Mouse (Mus musculus): ENCODE data around the gene Lrrc1. TPM values are rescaled to one million over a fixed set of nuclear protein-coding genes. Genes with fewer than 3 reads are reported as not detected.
A peak's percentile ranks its signal among the peaks of the same experiment; 100 is the strongest.

Lrrc1 gene
- polyA plus RNA-seq, 1 experiment from 2014 or later = 5.0 TPM

DNA sequence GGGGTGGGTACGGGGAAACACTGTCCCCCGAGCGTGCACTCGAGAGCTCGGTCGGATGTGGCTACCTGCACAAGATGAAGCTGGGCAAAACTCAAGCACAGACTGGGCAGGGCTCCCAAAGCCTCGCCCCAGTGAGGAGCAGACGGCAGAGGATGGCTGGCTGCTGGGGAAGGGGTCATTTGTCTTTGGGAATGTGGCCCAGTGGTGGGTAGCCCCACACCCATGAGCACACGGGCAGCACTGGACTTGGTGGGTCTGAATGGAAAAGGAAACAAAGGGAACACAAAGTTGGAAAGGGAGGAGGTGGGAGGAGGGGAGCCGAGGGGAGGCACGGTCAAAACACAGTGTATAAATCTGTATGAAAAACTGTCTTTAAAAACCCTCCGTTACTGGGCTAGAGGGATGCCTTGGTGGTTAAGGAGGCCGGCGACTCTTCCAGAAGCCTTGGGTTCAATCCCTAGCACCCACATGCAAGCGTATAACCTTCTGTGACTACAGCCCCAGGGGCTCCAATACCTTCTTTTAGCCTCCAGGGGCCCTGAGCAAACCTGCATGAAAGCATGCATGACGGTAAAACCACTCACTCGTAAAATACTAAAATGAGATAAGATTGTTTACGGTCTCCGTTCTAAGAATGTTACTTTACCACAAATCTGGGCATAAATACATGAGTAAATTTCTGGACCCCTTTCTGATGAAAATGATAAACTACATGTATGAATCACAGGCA, 89.1 kb downstream of the Lrrc1 start:
- DNase-seq (ENCODE audit: low spot score, missing footprints) = peak; percentile 77
- no peaks in the 10 kb centered on the region for H3K36me3 ChIP-seq (ENCODE audit: control insufficient read depth, insufficient read depth, low read length)
- H3K4me1 ChIP-seq (ENCODE audit: control insufficient read depth, insufficient read depth, low read length) = no peaks in the 10 kb centered on the region
- H3K4me3 ChIP-seq (ENCODE audit: low read depth, low read length) = no peak overlapping the region
- no peaks in the 10 kb centered on the region for H3K9me3 ChIP-seq (ENCODE audit: control insufficient read depth, low read length)
- H3K9ac ChIP-seq (ENCODE audit: low read length) = no peak overlapping the region
- 84% methylated on average over 19 of the region's 19 CpGs for WGBS
- no peak overlapping the region for H3K4me2 ChIP-seq
- H3K27me3 ChIP-seq (ENCODE audit: control insufficient read depth, insufficient read depth, low read length) = no peaks in the 10 kb centered on the region
- ATAC-seq (ENCODE audit: low FRiP score) = peak; percentile 66
- H3K27ac ChIP-seq (ENCODE audit: low read depth, low read length) = no peak overlapping the region

DNA sequence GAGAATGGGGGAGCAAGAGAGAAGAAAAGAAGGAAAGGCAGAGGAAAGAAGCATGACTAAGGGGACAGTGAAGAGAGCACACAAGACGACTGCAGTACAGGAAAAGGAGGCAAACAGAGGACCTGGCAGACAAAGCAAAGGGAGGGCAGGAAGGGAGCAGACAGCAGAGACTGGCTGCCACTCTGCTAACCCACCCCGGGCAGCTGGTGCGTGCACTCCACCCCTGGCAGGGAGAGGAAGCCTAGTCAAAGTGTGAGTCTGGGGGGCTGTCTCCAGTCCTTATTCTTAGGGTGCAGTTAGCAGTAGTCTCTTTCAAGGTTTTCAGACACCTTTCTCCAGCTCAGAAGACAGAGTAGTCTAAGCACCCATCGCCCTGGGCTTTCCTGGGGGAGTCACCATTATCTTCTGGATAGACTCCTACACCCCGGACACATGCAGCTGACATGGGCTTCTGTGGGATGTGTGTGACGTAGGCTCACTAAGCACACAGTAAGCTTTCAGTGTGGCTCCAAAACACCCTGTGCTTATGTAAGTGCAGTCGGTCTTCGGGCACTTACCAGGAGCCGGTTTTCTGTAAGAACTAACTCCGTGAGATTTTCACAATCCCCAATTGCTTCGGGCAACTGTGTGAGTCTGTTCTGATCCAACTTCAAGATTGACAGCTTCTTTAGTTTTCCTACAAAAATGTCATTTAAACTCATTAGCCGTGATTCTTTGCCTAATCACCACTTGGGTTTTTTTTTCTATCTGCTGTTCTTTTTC, 92.4 kb downstream of the Lrrc1 start:
- no peak overlapping the region for H3K27ac ChIP-seq (ENCODE audit: low read depth, low read length)
- H3K36me3 ChIP-seq (ENCODE audit: control insufficient read depth, insufficient read depth, low read length) = no peaks in the 10 kb centered on the region
- H3K4me1 ChIP-seq (ENCODE audit: control insufficient read depth, insufficient read depth, low read length) = no peaks in the 10 kb centered on the region
- no peaks in the 10 kb centered on the region for H3K9me3 ChIP-seq (ENCODE audit: control insufficient read depth, low read length)
- ATAC-seq (ENCODE audit: low FRiP score) (no peak), DNase-seq (ENCODE audit: low spot score, missing footprints) (no peak)
- WGBS = 84% methylated on average over 12 of the region's 12 CpGs
- no peak overlapping the region for H3K9ac ChIP-seq (ENCODE audit: low read length)
- H3K4me3 ChIP-seq (ENCODE audit: low read depth, low read length) = no peak overlapping the region
- H3K27me3 ChIP-seq (ENCODE audit: control insufficient read depth, insufficient read depth, low read length) = no peaks in the 10 kb centered on the region
- no peak overlapping the region for H3K4me2 ChIP-seq

DNA sequence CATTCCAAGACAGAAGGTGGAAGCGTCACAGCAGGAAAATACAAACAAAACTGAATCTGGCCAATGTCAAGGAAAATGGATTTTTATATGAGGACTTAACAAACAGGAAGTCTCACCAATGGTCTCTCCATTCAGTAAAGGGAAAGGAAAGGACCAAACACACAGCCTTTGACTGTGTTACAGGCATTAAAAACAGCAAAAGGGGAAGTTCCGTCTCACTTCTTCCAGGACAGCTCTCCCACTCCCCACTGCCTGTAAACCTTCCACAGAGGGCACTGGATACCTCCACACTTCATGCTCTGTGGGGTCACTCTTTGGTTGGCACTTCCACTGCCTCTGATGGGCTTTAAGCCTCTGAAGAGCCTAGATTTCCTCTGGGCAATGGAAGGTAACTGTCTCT, 94.2 kb downstream of the Lrrc1 start:
- no peaks in the 10 kb centered on the region for H3K36me3 ChIP-seq (ENCODE audit: control insufficient read depth, insufficient read depth, low read length)
- no peaks in the 10 kb centered on the region for H3K4me1 ChIP-seq (ENCODE audit: control insufficient read depth, insufficient read depth, low read length)
- no peak overlapping the region for H3K4me3 ChIP-seq (ENCODE audit: low read depth, low read length)
- no peak overlapping the region for H3K27ac ChIP-seq (ENCODE audit: low read depth, low read length)
- H3K27me3 ChIP-seq (ENCODE audit: control insufficient read depth, insufficient read depth, low read length) = no peaks in the 10 kb centered on the region
- no peaks in the 10 kb centered on the region for H3K9me3 ChIP-seq (ENCODE audit: control insufficient read depth, low read length)
- WGBS = 88% methylated on average over 2 of the region's 2 CpGs
- H3K9ac ChIP-seq (ENCODE audit: low read length) = no peak overlapping the region
- H3K4me2 ChIP-seq = no peak overlapping the region
- ATAC-seq (ENCODE audit: low FRiP score) = no peak
- DNase-seq (ENCODE audit: low spot score, missing footprints) = no peak

GRCm38 (mm10) chr9:77444876-77445275, 99.8 kb downstream of the Lrrc1 start:
- H3K9me3 ChIP-seq (ENCODE audit: control insufficient read depth, low read length) = no peaks in the 10 kb centered on the region
- ATAC-seq (ENCODE audit: low FRiP score) (no peak), DNase-seq (ENCODE audit: low spot score, missing footprints) (no peak)
- 97% methylated on average over 4 of the region's 4 CpGs for WGBS
- no peak overlapping the region for H3K27ac ChIP-seq (ENCODE audit: low read depth, low read length)
- H3K36me3 ChIP-seq (ENCODE audit: control insufficient read depth, insufficient read depth, low read length) = no peaks in the 10 kb centered on the region
- H3K4me2 ChIP-seq = no peak overlapping the region
- no peak overlapping the region for H3K9ac ChIP-seq (ENCODE audit: low read length)
- no peaks in the 10 kb centered on the region for H3K27me3 ChIP-seq (ENCODE audit: control insufficient read depth, insufficient read depth, low read length)
- no peaks in the 10 kb centered on the region for H3K4me1 ChIP-seq (ENCODE audit: control insufficient read depth, insufficient read depth, low read length)
- no peak overlapping the region for H3K4me3 ChIP-seq (ENCODE audit: low read depth, low read length)

- no peak overlapping the region for H3K4me2 ChIP-seq
- DNase-seq (ENCODE audit: low spot score, missing footprints) (no peak), ATAC-seq (ENCODE audit: low FRiP score) (no peak)
- no peaks in the 10 kb centered on the region for H3K9me3 ChIP-seq (ENCODE audit: control insufficient read depth, low read length)
- H3K9ac ChIP-seq (ENCODE audit: low read length) = no peak overlapping the region
- 84% methylated on average over 6 of the region's 6 CpGs for WGBS
- H3K4me3 ChIP-seq (ENCODE audit: low read depth, low read length) = no peak overlapping the region
- H3K27ac ChIP-seq (ENCODE audit: low read depth, low read length) = no peak overlapping the region
- no peaks in the 10 kb centered on the region for H3K36me3 ChIP-seq (ENCODE audit: control insufficient read depth, insufficient read depth, low read length)
- H3K4me1 ChIP-seq (ENCODE audit: control insufficient read depth, insufficient read depth, low read length) = no peaks in the 10 kb centered on the region
- H3K27me3 ChIP-seq (ENCODE audit: control insufficient read depth, insufficient read depth, low read length) = no peaks in the 10 kb centered on the region
Observed at GRCm38 (mm10) chr9:77439371-77439770, 105.3 kb downstream of the Lrrc1 start.

DNA sequence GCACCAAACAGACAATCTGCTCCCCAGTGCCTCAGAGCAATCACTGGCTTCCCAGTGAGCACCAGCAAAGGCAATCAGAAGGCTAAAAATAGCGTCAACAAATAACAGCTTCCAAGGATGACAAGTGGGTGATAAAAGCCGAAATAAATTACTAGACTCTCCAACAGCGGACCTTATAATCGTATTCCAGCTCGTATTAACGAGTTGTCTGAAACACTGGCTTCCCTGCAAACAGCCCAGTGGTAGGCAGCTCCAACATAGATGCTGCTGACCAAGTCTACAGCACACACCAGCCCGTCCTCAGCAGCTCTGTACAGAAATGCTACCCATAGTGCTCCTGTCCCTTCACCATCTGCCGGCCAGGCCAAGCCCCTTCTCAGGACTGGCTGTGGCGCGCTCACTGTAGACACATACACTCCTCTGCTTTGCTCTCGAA, 105.8 kb downstream of the Lrrc1 start:
- DNase-seq (ENCODE audit: low spot score, missing footprints) = no peak
- Histone ChIP-seq H3K36me3 (ENCODE audit: control insufficient read depth, insufficient read depth, low read length) (no peaks in the 10 kb centered on the region), H3K4me3 (ENCODE audit: low read depth, low read length) (no peak overlapping the region), H3K27me3 (ENCODE audit: control insufficient read depth, insufficient read depth, low read length) (no peaks in the 10 kb centered on the region), H3K9me3 (ENCODE audit: control insufficient read depth, low read length) (no peaks in the 10 kb centered on the region), H3K9ac (ENCODE audit: low read length) (no peak overlapping the region), H3K4me2 (no peak overlapping the region), H3K27ac (ENCODE audit: low read depth, low read length) (no peak overlapping the region), H3K4me1 (ENCODE audit: control insufficient read depth, insufficient read depth, low read length) (no peaks in the 10 kb centered on the region)
- ATAC-seq (ENCODE audit: low FRiP score) = no peak
- WGBS = 91% methylated on average over 11 of the region's 11 CpGs

GRCm38 (mm10) chr9:77437131-77437530, 107.5 kb downstream of the Lrrc1 start:
- Histone ChIP-seq H3K36me3 (ENCODE audit: control insufficient read depth, insufficient read depth, low read length) (no peaks in the 10 kb centered on the region), H3K27ac (ENCODE audit: low read depth, low read length) (no peak overlapping the region), H3K9ac (ENCODE audit: low read length) (no peak overlapping the region), H3K4me3 (ENCODE audit: low read depth, low read length) (no peak overlapping the region), H3K4me1 (ENCODE audit: control insufficient read depth, insufficient read depth, low read length) (no peaks in the 10 kb centered on the region), H3K4me2 (no peak overlapping the region), H3K27me3 (ENCODE audit: control insufficient read depth, insufficient read depth, low read length) (no peaks in the 10 kb centered on the region), H3K9me3 (ENCODE audit: control insufficient read depth, low read length) (no peaks in the 10 kb centered on the region)
- DNase-seq (ENCODE audit: low spot score, missing footprints) (no peak), ATAC-seq (ENCODE audit: low FRiP score) (no peak)
- WGBS = 91% methylated on average over 6 of the region's 6 CpGs

GRCm38 (mm10) chr9:77434965-77435364, 109.7 kb downstream of the Lrrc1 start:
- Histone ChIP-seq H3K4me3 (ENCODE audit: low read depth, low read length) (no peak overlapping the region), H3K9me3 (ENCODE audit: control insufficient read depth, low read length) (no peaks in the 10 kb centered on the region), H3K27ac (ENCODE audit: low read depth, low read length) (no peak overlapping the region), H3K27me3 (ENCODE audit: control insufficient read depth, insufficient read depth, low read length) (no peaks in the 10 kb centered on the region), H3K36me3 (ENCODE audit: control insufficient read depth, insufficient read depth, low read length) (0 out of 2 replicates have a peak, but pooled peaks cover 2% of the 10 kb centered on the region), H3K9ac (ENCODE audit: low read length) (no peak overlapping the region), H3K4me1 (ENCODE audit: control insufficient read depth, insufficient read depth, low read length) (no peaks in the 10 kb centered on the region), H3K4me2 (no peak overlapping the region)
- DNase-seq (ENCODE audit: low spot score, missing footprints) (no peak), ATAC-seq (ENCODE audit: low FRiP score) (no peak)
- WGBS = 88% methylated on average over 12 of the region's 12 CpGs

DNA sequence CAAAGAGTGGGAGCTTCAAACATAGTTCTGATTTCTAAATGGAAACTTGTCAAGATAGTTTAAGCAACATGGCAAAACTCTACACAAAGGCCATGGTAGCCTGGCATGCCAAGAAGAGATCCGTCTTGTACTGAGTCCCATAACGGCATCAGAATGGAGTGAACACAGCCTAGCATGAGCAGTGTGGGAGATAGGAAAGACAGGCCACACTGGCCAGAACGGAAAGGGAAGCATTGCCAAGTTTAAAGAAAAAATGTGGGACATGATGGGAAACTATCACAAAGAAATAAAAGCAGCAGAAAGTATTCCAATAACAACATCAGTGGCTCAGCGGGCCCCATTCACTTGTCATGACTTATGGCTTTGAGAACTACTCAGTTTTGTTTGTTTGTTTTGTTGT, 111.2 kb downstream of the Lrrc1 start:
- H3K36me3 ChIP-seq (ENCODE audit: control insufficient read depth, insufficient read depth, low read length) = 0 out of 2 replicates have a peak, but pooled peaks cover 2% of the 10 kb centered on the region
- 95% methylated on average over 4 of the region's 4 CpGs for WGBS

More for the DNA sequence above, 111.2 kb downstream of the Lrrc1 start:
- H3K9ac ChIP-seq (ENCODE audit: low read length) = no peak overlapping the region
- no peak for DNase-seq (ENCODE audit: low spot score, missing footprints)
- H3K27me3 ChIP-seq (ENCODE audit: control insufficient read depth, insufficient read depth, low read length) = no peaks in the 10 kb centered on the region
- no peak overlapping the region for H3K4me2 ChIP-seq
- no peak overlapping the region for H3K27ac ChIP-seq (ENCODE audit: low read depth, low read length)
- H3K4me1 ChIP-seq (ENCODE audit: control insufficient read depth, insufficient read depth, low read length) = peaks cover under 1% of the 10 kb centered on the region; the same call in 1 of the 2 replicates
- H3K4me3 ChIP-seq (ENCODE audit: low read depth, low read length) = no peak overlapping the region
- no peaks in the 10 kb centered on the region for H3K9me3 ChIP-seq (ENCODE audit: control insufficient read depth, low read length)
- no peak for ATAC-seq (ENCODE audit: low FRiP score)

Measured in midbrain, embryonic 11.5 days (tissue).